Mouse (Mus musculus) myocyte (in vitro differentiated cells): ENCODE results near the gene Lmbr1.

ENCODE experiments used
- E2F4 ChIP-seq: IDR thresholded peaks from one replicate; pipeline ENCODE4 v1.6.1; 2011; ENCODE audit warnings: mild to moderate bottlenecking, control low read depth, moderate library complexity; ENCODE audit not compliant: insufficient read depth
- POLR2A ChIP-seq: IDR thresholded peaks from one replicate; pipeline ENCODE4 v1.6.1; 2011; ENCODE audit warnings: low read depth, mild to moderate bottlenecking, control low read depth, moderate library complexity; ENCODE audit not compliant: insufficient read length
- TCF12 ChIP-seq: IDR thresholded peaks from one replicate; pipeline ENCODE4 v1.6.1; 2011; ENCODE audit warnings: mild to moderate bottlenecking, control low read depth; ENCODE audit not compliant: poor library complexity, insufficient read depth, severe bottlenecking
- USF1 ChIP-seq: IDR thresholded peaks from one replicate; pipeline ENCODE4 v1.6.1; 2011; ENCODE audit warnings: low read depth, mild to moderate bottlenecking, control low read depth, moderate library complexity

GRCm38 (mm10) chr5:29230481-29230880 is 147.7 kb downstream of the Lmbr1 start:
- TF ChIP-seq POLR2A (no peak), USF1 (no peak), E2F4 (no peak), TCF12 (no peak)
